Mouse (Mus musculus) left cerebral cortex, adult 2 months (tissue): ENCODE measurements at regions not wholly inside any gene's neighbourhood (a gene's known extent, or its start where the extent isn't known, plus 50 kb on each side); places are given as distances from the start of the nearest gene placed in this dataset.
A peak's percentile ranks its signal among the peaks of the same experiment; 100 is the strongest.

Experiments used
- DNase-seq, 2 experiments: peaks; one replicate each; pipeline ENCODE4 v3.0.0; 2021 to 2022; ENCODE audit warnings: low spot score in 2 of 2, mixed read lengths in 1 of 2; ENCODE audit errors: extremely low spot score in 1 of 2
- H3K27ac ChIP-seq: fragments of 200-600 bp; 2 replicates; pipeline ENCODE4 v1.8.1; 2022
- H3K4me3 ChIP-seq: fragments of 200-600 bp; 2 replicates; pipeline ENCODE4 v1.8.1; 2022
- CTCF ChIP-seq: fragments of 200-600 bp; IDR thresholded peaks from 2 replicates; pipeline ENCODE4 v1.8.1; 2022; ENCODE audit warnings: antibody characterized with exemption, mild to moderate bottlenecking, moderate library complexity
- intact Hi-C: fragments of 180-260 bp; cut with DNase I; formaldehyde crosslinking; loops from one replicate; pipeline ENCODE4 v1.15.1; 2025

- DNase-seq, result no peak
- no peak overlapping the region for H3K27ac ChIP-seq
- no peak overlapping the region for H3K4me3 ChIP-seq
- intact Hi-C loops, result no loop called here
- no peak for TF ChIP-seq CTCF
Measured at GRCm38 (mm10) chr11:64832453-64832852, 146.4 kb upstream of the Elac2 start.

- Histone ChIP-seq H3K4me3 (no peak overlapping the region), H3K27ac (no peak overlapping the region)
- DNase-seq, result no peak
- intact Hi-C loops, result no loop called here
- TF ChIP-seq CTCF, result no peak
Measured at GRCm38 (mm10) chr11:64833786-64834185, 145.1 kb upstream of the Elac2 start.

- intact Hi-C loops, result no loop called here
- no peak overlapping the region for H3K27ac ChIP-seq
Measured at GRCm38 (mm10) chr11:64836771-64837170, 142.1 kb upstream of the Elac2 start.

GRCm38 (mm10) chr11:64841092-64841491 lies 137.7 kb upstream of the Elac2 start:
- TF ChIP-seq CTCF, result no peak
- DNase-seq, result no peak

More at GRCm38 (mm10) chr11:64836771-64837170, 142.1 kb upstream of the Elac2 start:
- DNase-seq, result no peak
- TF ChIP-seq CTCF, result no peak
- no peak overlapping the region for H3K4me3 ChIP-seq

GRCm38 (mm10) chr11:64842775-64843530 lies 135.9 kb upstream of the Elac2 start:
- DNase-seq, result no peak
- intact Hi-C loops, result no loop called here
- Histone ChIP-seq H3K27ac (no peak overlapping the region), H3K4me3 (no peak overlapping the region)
- no peak for TF ChIP-seq CTCF

More at GRCm38 (mm10) chr11:64841092-64841491, 137.7 kb upstream of the Elac2 start:
- intact Hi-C loops, result no loop called here
- no peak overlapping the region for H3K27ac ChIP-seq
- H3K4me3 ChIP-seq, result no peak overlapping the region

DNA sequence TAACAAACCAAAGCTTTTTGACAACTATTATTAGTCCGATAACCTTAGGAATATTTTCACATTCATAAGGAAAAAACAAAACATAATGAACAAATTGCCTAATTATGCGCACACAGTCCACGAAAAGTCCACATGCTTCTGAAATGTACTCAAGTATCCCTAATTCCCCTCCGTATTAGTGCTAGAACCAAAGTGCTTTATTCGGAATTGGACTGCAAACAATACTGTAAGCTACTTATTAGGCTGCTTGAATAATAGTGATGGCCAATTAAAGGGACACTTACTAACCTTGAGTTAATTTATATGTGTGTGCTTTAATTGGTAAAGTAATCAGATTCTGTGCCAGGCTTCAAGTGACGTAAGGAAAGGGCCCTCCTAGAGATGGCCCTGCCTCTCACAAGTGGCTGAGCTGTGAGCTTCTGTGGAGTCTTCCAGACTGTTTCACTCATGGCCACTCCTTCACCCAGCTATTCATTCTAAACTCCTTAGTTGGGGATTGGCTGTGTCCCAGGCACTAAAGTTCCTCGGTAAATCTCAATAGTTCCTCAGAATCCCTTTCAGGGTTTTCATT lies 132.2 kb upstream of the Elac2 start:
- no peak for TF ChIP-seq CTCF
- H3K27ac ChIP-seq, result no peak overlapping the region
- intact Hi-C loops, result no loop called here
- H3K4me3 ChIP-seq, result no peak overlapping the region
- no peak for DNase-seq

DNA sequence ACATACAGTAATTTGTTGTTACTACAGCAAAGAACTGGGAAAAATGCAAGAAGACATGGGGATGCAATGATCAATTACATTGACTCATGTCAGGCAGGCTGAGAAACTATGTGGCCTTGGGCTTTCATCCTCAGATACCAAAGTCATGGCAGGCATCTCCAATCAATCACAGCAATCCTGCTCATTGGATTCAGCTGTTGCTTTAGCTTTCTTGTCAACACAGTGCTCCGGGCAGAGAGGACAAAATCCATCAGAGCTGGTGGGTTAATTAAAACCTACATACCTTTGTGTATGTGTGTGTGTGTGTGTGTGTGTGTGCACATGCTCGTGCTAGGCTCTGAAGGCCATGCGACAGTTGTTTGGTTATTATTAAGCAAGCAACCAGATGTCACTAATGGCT lies 119.2 kb upstream of the Elac2 start:
- intact Hi-C loops, result no loop called here
- no peak for TF ChIP-seq CTCF
- Histone ChIP-seq H3K4me3 (no peak overlapping the region), H3K27ac (no peak overlapping the region)
- DNase-seq, result no peak

DNA sequence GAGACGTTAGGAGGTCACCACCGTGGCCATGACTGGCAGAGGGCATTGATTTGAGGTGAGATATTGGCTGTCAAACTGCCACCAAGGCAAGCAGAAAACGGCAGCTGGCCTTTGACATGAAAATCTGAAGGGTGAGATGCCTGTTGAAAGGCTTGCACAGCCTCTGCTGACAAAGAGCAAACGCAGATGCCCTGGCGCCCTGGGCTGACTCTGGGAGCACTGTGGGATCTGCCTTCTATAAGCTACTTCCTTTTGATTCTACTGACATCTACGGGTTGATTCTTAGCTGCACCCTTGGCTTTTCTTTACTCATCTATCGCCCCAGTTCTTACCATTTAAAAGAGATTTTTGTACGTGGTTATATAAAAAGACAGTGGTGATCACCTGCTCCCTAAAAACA lies 98.2 kb upstream of the Elac2 start:
- H3K4me3 ChIP-seq, result no peak overlapping the region
- no peak overlapping the region for H3K27ac ChIP-seq
- no peak; the same call in 1 of the 2 replicates for TF ChIP-seq CTCF
- DNase-seq, result no peak
- intact Hi-C loops, result no loop called here

GRCm38 (mm10) chr11:64884518-64884917 lies 94.3 kb upstream of the Elac2 start:
- no peak for DNase-seq
- Histone ChIP-seq H3K27ac (no peak overlapping the region), H3K4me3 (no peak overlapping the region)
- intact Hi-C loops, result no loop called here
- TF ChIP-seq CTCF, result no peak

- no peak for TF ChIP-seq CTCF
- Histone ChIP-seq H3K27ac (no peak overlapping the region), H3K4me3 (no peak overlapping the region)
- intact Hi-C loops, result loop anchor here (10.0 kb wide), 2 partner anchors 135 to 1485 kb away; no protein-coding TSS in a partner anchor
- DNase-seq, result no peak
Measured at GRCm38 (mm10) chr11:64889335-64890020, 89.4 kb upstream of the Elac2 start.

GRCm38 (mm10) chr11:64890776-64891175 lies 88.1 kb upstream of the Elac2 start:
- H3K4me3 ChIP-seq, result no peak overlapping the region
- intact Hi-C loops, result loop anchor here (10.0 kb wide), 2 partner anchors 136 to 1486 kb away; no protein-coding TSS in a partner anchor
- DNase-seq, result no peak
- peak; percentile 50 for TF ChIP-seq CTCF
- H3K27ac ChIP-seq, result no peak overlapping the region

- no peak for DNase-seq
- intact Hi-C loops, result loop anchor here (5.0 to 10.0 kb wide), 3 partner anchors 141 to 1491 kb away; partner anchors contain the start of gene Hs3st3b1
- Histone ChIP-seq H3K4me3 (no peak overlapping the region), H3K27ac (no peak overlapping the region)
- TF ChIP-seq CTCF, result no peak
Measured at GRCm38 (mm10) chr11:64895804-64896466, 82.9 kb upstream of the Elac2 start.
